Mouse (Mus musculus) fibroblast of lung, adult 2 months (primary cell): Measurements from ENCODE around the gene Gnao1.

Experiments
- DNase-seq: peaks from one replicate; pipeline ENCODE4 v3.0.0-alpha.2; 2011; ENCODE audit warnings: low read depth

The Gnao1 gene

GRCm38 (mm10) chr8:93893556-93893955 lies 83.8 kb downstream of the Gnao1 start:
- no peak for DNase-seq

GRCm38 (mm10) chr8:93896841-93897551 lies 87.2 kb downstream of the Gnao1 start:
- no peak for DNase-seq

- DNase-seq = no peak
Measured at GRCm38 (mm10) chr8:93898570-93898969, 88.8 kb downstream of the Gnao1 start.

GRCm38 (mm10) chr8:93902040-93902439 lies 92.3 kb downstream of the Gnao1 start:
- DNase-seq = no peak

- no peak for DNase-seq
Measured at GRCm38 (mm10) chr8:93906961-93907360, 97.2 kb downstream of the Gnao1 start.

GRCm38 (mm10) chr8:93907987-93908441 lies 98.2 kb downstream of the Gnao1 start:
- no peak for DNase-seq

- DNase-seq = no peak
Measured at GRCm38 (mm10) chr8:93908546-93908945, 98.8 kb downstream of the Gnao1 start.

GRCm38 (mm10) chr8:93911715-93912555 lies 102.2 kb downstream of the Gnao1 start:
- no peak for DNase-seq

GRCm38 (mm10) chr8:93917859-93918421 lies 108.2 kb downstream of the Gnao1 start:
- DNase-seq = no peak

GRCm38 (mm10) chr8:93918580-93918979 lies 108.8 kb downstream of the Gnao1 start:
- no peak for DNase-seq

- no peak for DNase-seq
Measured at GRCm38 (mm10) chr8:93919422-93919821, 109.7 kb downstream of the Gnao1 start.

- no peak for DNase-seq
Measured at GRCm38 (mm10) chr8:93919916-93920589, 110.3 kb downstream of the Gnao1 start.

GRCm38 (mm10) chr8:93920590-93920948 lies 110.8 kb downstream of the Gnao1 start:
- DNase-seq = no peak

GRCm38 (mm10) chr8:93923897-93924334 lies 114.2 kb downstream of the Gnao1 start:
- DNase-seq = no peak

- no peak for DNase-seq
Measured at GRCm38 (mm10) chr8:93925513-93925912, 115.7 kb downstream of the Gnao1 start.

GRCm38 (mm10) chr8:93929233-93929632 lies 119.5 kb downstream of the Gnao1 start:
- no peak for DNase-seq

- no peak for DNase-seq
Measured at GRCm38 (mm10) chr8:93931336-93931735, 121.6 kb downstream of the Gnao1 start.

GRCm38 (mm10) chr8:93932873-93933272 lies 123.1 kb downstream of the Gnao1 start:
- DNase-seq = peak; percentile 30

GRCm38 (mm10) chr8:93933288-93933687 lies 123.5 kb downstream of the Gnao1 start:
- no peak for DNase-seq

GRCm38 (mm10) chr8:93938193-93938592 lies 128.4 kb downstream of the Gnao1 start:
- DNase-seq = peak; percentile 23

GRCm38 (mm10) chr8:93940542-93941423 lies 131.0 kb downstream of the Gnao1 start:
- no peak for DNase-seq
